Mouse (Mus musculus): ENCODE measurements around the gene Rfc4. TPM values are rescaled to one million over a fixed set of nuclear protein-coding genes. Genes with fewer than 3 reads are reported as not detected.
"Not testable (repeated sequence)": the region's sequence is repeated elsewhere in the genome, so short reads cannot be mapped to it uniquely, and the experiment has no call there.

Gene Rfc4
- polyA plus RNA-seq, 1 experiment, result 8.4 TPM

DNA sequence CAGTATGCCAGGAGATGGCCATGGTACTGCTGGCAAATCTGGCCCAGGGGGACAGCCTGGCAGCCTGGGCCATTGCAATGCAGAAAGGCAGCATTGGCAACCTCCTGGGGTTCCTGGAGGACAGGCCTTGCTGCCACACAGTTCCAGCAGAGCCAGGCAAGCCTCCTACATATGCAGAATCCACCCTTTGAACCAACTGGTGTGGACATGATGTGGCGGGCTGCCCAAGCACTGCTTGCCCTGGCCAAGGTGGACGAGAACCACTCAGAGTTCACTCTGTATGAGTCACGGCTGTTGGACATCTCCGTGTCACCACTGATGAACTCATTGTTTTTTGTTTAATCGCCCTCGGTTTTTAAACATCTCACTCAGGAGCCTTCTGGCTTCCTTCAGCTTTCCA lies 33.4 kb downstream of the Rfc4 start:
- Histone ChIP-seq H3K36me3 (ENCODE audit: control insufficient read depth, insufficient read depth, low read length) (no peaks in the 10 kb centered on the region), H3K4me1 (ENCODE audit: control insufficient read depth, insufficient read depth, low read length) (no peaks in the 10 kb centered on the region; the same call in 1 of the 2 replicates), H3K27ac (ENCODE audit: control insufficient read depth, insufficient read depth, low read depth, low read length) (no peak overlapping the region), H3K4me3 (ENCODE audit: control insufficient read depth, low read depth, low read length) (no peak overlapping the region), H3K27me3 (ENCODE audit: control insufficient read depth, insufficient read depth, low read length) (no peaks in the 10 kb centered on the region)
- no peak for TF ChIP-seq CTCF (IDR thresholded peaks at IDR 0.05; ENCODE audit: control insufficient read depth, insufficient read depth, insufficient replicate concordance, low read depth, low read length)
- no peak for TF ChIP-seq POLR2A (IDR thresholded peaks at IDR 0.05; ENCODE audit: control insufficient read depth, low read depth, low read length)

DNA sequence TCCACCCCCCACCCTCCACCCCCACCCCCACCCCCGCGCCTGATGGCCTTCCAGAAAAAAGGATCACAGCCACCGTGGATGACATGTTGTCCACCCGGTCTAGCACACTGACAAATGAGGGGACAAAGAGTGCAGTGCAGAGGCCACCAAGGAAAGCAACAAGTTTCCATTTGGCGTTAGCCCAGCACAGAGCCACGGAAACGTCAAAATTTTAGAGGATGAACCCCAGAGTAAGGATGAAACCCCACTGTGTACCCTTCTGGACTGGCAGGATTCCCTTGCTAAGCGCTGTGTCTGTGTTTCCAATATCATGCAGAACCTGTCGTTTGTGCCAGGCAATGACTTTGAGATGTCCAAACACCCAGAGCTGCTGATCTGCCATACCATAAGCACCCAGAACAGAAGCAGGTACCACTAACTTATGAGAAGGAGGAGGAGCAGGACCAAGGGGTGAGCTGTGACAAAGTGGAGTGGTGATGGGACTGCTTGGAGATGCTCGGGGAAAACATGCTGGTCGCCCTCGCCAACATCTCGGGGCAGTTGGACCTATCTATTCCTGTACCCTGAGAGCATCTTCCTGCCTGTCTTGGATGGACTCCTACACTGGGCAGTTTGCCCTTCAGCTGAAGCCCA lies 34.1 kb downstream of the Rfc4 start:
- H3K4me1 ChIP-seq (ENCODE audit: control insufficient read depth, insufficient read depth, low read length), result no peaks in the 10 kb centered on the region
- no peak overlapping the region for H3K4me3 ChIP-seq (ENCODE audit: control insufficient read depth, low read depth, low read length)
- H3K27me3 ChIP-seq (ENCODE audit: control insufficient read depth, insufficient read depth, low read length), result no peaks in the 10 kb centered on the region
- no peaks in the 10 kb centered on the region for H3K36me3 ChIP-seq (ENCODE audit: control insufficient read depth, insufficient read depth, low read length)
- no peak overlapping the region for H3K27ac ChIP-seq (ENCODE audit: control insufficient read depth, insufficient read depth, low read depth, low read length)
- TF ChIP-seq POLR2A (IDR thresholded peaks at IDR 0.05; ENCODE audit: control insufficient read depth, low read depth, low read length), result no peak
- no peak for TF ChIP-seq CTCF (IDR thresholded peaks at IDR 0.05; ENCODE audit: control insufficient read depth, insufficient read depth, insufficient replicate concordance, low read depth, low read length)

DNA sequence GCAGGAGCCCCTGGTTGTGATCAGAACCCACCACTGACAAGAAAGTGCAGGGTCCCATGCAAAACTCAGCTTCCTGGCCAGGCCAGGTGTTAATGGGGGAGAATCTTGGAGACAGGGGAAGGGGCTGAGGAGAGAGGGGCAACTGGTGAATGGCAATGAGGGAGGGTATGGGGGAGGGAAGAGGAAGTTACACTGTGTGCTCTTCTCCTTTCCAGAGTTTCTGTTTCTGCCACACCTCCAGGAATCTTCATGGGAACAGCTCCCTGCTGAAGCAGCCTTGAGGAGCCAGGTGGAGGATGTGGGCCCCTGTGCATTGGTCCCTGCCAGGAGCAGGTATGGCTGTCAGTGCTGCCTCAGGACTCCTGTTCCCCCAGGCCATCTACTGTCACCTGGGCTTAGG lies 36.2 kb downstream of the Rfc4 start:
- not testable (repeated sequence) for H3K27ac ChIP-seq (ENCODE audit: control insufficient read depth, insufficient read depth, low read depth, low read length); H3K4me1 ChIP-seq (ENCODE audit: control insufficient read depth, insufficient read depth, low read length); H3K27me3 ChIP-seq (ENCODE audit: control insufficient read depth, insufficient read depth, low read length); H3K4me3 ChIP-seq (ENCODE audit: control insufficient read depth, low read depth, low read length); H3K36me3 ChIP-seq (ENCODE audit: control insufficient read depth, insufficient read depth, low read length)

DNA sequence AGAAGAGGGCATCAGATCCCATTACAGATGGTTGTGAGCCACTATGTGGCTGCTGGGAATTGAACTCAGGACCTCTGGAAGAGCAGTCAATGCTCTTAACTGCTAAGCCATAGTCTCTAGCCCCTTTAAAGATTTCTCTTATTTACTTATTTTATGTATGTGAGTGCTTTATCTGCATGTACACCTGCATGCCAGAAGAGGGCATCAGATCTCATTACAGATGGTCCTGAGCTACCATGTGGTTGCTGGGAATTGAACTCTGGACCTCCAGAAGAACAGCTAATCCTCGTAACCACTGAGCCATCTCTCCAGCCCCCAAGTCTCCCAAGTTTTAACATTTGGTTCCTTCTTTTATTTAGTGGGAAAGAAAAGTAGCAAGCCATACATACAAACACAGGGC lies 39.0 kb downstream of the Rfc4 start:
- H3K27ac ChIP-seq (ENCODE audit: control insufficient read depth, insufficient read depth, low read depth, low read length); H3K4me1 ChIP-seq (ENCODE audit: control insufficient read depth, insufficient read depth, low read length); H3K27me3 ChIP-seq (ENCODE audit: control insufficient read depth, insufficient read depth, low read length); H3K4me3 ChIP-seq (ENCODE audit: control insufficient read depth, low read depth, low read length); H3K36me3 ChIP-seq (ENCODE audit: control insufficient read depth, insufficient read depth, low read length): not testable (repeated sequence)

DNA sequence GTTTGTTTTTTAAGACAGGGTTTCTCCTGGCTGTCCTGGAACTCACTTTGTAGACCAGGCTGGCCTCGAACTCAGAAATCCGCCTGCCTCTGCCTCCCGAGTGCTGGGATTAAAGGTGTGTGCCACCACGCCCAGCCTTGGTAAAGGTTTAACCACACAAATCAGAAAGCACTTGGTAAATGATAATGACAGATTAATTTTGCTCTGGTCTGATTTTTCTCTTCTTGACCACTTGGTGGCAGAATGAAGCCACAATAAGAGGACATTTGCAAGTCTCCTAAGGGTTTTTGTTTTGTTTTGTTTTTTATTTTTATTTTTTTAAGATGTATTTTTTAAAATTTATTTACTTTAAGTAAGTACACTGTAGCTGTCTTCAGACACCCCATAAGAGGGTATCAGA lies 39.8 kb downstream of the Rfc4 start:
- H3K4me1 ChIP-seq (ENCODE audit: control insufficient read depth, insufficient read depth, low read length); H3K36me3 ChIP-seq (ENCODE audit: control insufficient read depth, insufficient read depth, low read length); H3K27ac ChIP-seq (ENCODE audit: control insufficient read depth, insufficient read depth, low read depth, low read length); H3K27me3 ChIP-seq (ENCODE audit: control insufficient read depth, insufficient read depth, low read length); H3K4me3 ChIP-seq (ENCODE audit: control insufficient read depth, low read depth, low read length): not testable (repeated sequence)

DNA sequence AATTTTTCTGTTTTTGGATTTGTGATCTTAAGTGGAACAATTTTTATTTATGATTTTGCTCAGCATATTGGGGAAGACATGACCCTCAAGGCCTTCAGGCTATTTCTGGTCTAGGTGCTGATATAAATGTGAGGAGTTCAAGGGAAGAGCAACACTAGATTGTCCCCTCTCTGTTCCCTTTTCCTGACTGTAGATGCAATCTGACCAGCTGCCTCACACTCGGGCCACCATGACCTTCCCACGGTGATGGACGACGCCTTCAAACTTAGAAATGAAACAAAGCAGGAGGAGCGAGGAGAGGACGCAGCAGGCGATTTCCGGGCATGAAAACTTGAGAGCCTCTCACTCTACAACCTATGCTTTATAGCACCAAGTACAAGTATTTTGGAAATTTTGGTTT lies 40.4 kb downstream of the Rfc4 start:
- H3K4me3 ChIP-seq (ENCODE audit: control insufficient read depth, low read depth, low read length); H3K27ac ChIP-seq (ENCODE audit: control insufficient read depth, insufficient read depth, low read depth, low read length); H3K4me1 ChIP-seq (ENCODE audit: control insufficient read depth, insufficient read depth, low read length); H3K27me3 ChIP-seq (ENCODE audit: control insufficient read depth, insufficient read depth, low read length); H3K36me3 ChIP-seq (ENCODE audit: control insufficient read depth, insufficient read depth, low read length): not testable (repeated sequence)

DNA sequence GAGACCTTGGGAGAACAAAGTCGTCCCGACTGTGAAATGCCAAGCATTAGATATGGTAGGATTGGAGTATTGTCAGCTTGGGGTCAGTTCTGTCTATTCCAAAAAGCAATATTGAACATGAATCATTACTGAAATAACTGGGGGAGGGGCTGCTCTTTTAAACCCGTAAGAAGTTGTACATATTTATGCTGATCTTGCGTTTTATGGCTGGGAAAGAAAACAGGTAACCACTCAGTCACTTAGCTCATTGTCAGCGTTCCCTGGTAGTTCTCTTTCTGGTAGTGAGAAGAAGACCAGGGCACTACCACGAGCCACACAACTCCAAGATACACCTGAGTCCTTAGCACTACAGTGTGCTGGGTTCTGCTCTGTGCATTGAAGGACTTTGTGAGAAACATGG lies 50.0 kb downstream of the Rfc4 start:
- H3K4me3 ChIP-seq (ENCODE audit: control insufficient read depth, low read depth, low read length); H3K4me1 ChIP-seq (ENCODE audit: control insufficient read depth, insufficient read depth, low read length); H3K36me3 ChIP-seq (ENCODE audit: control insufficient read depth, insufficient read depth, low read length); H3K27ac ChIP-seq (ENCODE audit: control insufficient read depth, insufficient read depth, low read depth, low read length); H3K27me3 ChIP-seq (ENCODE audit: control insufficient read depth, insufficient read depth, low read length): not testable (repeated sequence)

Other genes starting within 250 kb of the Rfc4 start
- gene Ahsg, start 236.5 kb downstream of the Rfc4 start, polyA plus RNA-seq (2012; rRNA removed), result 0.15 and 0.69 TPM in 2 replicates
- 0.41 and 0.94 TPM in 2 replicates for gene Fetub, start 209.4 kb downstream of the Rfc4 start, polyA plus RNA-seq (2012; rRNA removed)
- not detected in 2 replicates for gene Hrg, start 176.7 kb downstream of the Rfc4 start, polyA plus RNA-seq (2012; rRNA removed)
- 0.40 TPM in 1 of 2 replicates, not detected in the other for gene Kng2, start 98.3 kb downstream of the Rfc4 start, polyA plus RNA-seq (2012; rRNA removed)
- 0.10 TPM in 1 of 2 replicates, not detected in the other for gene Kng1, start 69.9 kb downstream of the Rfc4 start, polyA plus RNA-seq (2012; rRNA removed)
- gene Eif4a2, start 20.3 kb downstream of the Rfc4 start, polyA plus RNA-seq (2012; rRNA removed), result 75.5 and 108 TPM in 2 replicates
- gene Adipoq, start 18.8 kb upstream of the Rfc4 start, polyA plus RNA-seq (2012; rRNA removed), result 14.2 and 16.1 TPM in 2 replicates
- 3.6 and 4.2 TPM in 2 replicates for gene St6gal1, start 97.0 kb upstream of the Rfc4 start, polyA plus RNA-seq (2012; rRNA removed)